In the genomic region with DNA sequence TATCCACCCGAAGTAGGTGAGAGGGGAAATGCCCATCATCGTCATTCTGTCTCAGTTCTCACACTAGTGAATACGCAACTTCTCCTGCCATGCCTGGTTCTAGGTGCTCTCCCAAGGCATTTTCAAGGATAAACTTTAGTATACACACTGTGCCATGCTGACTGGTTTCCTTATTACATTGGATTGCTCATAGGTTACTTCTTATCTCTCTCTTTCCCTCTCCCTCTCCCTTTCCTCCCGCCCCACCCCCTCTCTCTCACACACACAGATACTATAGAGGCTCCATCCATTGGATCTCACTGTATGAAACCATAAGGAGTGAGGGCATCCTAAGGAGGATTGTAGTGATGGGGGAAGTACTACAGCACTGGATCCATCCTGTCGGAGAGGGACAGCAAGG, we compare ENCODE assay signal across 14 mouse cellular contexts.
"Had no signal": no experiment of that assay in that cellular context is flagged by ENCODE, and none has a peak within 500 bp of the region (broad histone marks: within the 10 kb centered on the region; RNA-seq: fewer than 3 reads in every experiment).

No protein-coding gene starts in this region.

- DNase-seq: lung, adult 18-20 months; lung, embryonic 14.5 days; lung, postnatal 10 days; lung, postnatal 4 days; right cerebral cortex, postnatal 14 days; spleen, adult 18-20 months; thymus, adult 18-20 months; thymus, postnatal 14 days; thymus, postnatal 36 days had no signal

- H3K9ac ChIP-seq: lung, embryonic 14.5 days; midbrain, embryonic 13.5 days; midbrain, embryonic 15.5 days; neural tube, embryonic 12.5 days had no signal

- H3K4me3 ChIP-seq: megakaryocyte, embryonic 14.5 days; midbrain, embryonic 13.5 days; midbrain, embryonic 15.5 days; neural tube, embryonic 12.5 days had no signal

- H3K27me3 ChIP-seq: megakaryocyte, embryonic 14.5 days; midbrain, embryonic 13.5 days; midbrain, embryonic 15.5 days; neural tube, embryonic 12.5 days had no signal

- H3K36me3 ChIP-seq: midbrain, embryonic 13.5 days; midbrain, embryonic 15.5 days; neural tube, embryonic 12.5 days had no signal

- H3K27ac ChIP-seq: midbrain, embryonic 13.5 days; midbrain, embryonic 15.5 days; neural tube, embryonic 12.5 days had no signal

- H3K4me2 ChIP-seq: lung, embryonic 14.5 days; midbrain, embryonic 11.5 days; midbrain, embryonic 13.5 days; midbrain, embryonic 15.5 days; neural tube, embryonic 12.5 days had no signal

- H3K4me1 ChIP-seq: neural tube, embryonic 12.5 days had no signal

- ATAC-seq: midbrain, embryonic 13.5 days; midbrain, embryonic 15.5 days had no signal

- H3K9me3 ChIP-seq: midbrain, embryonic 13.5 days; midbrain, embryonic 15.5 days; neural tube, embryonic 12.5 days had no signal
